Mouse (Mus musculus): ENCODE data around the gene Prrc2c. TPM values are rescaled to one million over a fixed set of nuclear protein-coding genes. Genes with fewer than 3 reads are reported as not detected.

Prrc2c gene
- polyA plus RNA-seq, 1 experiment from 2014 or later = 156 TPM

DNA sequence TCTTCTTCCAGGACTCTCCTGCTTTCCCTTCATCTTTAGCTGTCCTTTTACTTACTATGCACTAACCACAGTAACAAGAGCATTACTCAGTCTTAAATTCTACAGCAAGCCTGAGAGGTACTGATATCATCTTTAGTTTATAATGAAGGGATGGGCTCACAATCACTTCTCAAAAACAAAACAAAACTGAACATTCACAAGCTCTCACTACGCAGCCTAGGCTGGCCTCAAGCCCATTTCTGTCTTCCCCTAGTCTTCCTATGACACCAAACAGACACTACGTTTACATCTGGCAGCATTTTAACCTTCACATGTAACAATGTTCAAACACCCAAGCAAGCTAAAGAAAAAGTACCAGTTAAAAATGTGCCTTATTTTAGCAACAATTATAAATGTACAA is 1.9 kb downstream of the Prrc2c start:
- Histone ChIP-seq H3K4me1 (peaks cover 27% of the 10 kb centered on the region), H3K4me3 (peak overlapping the region; percentile 97), H3K9me3 (no peaks in the 10 kb centered on the region), H3K27me3 (replicated peaks; ENCODE audit: low read depth, poor library complexity, severe bottlenecking) (no peaks in the 10 kb centered on the region), H3K36me3 (replicated peaks) (peaks cover 22% of the 10 kb centered on the region), H3K27ac (replicated peaks) (no peak overlapping the region)
- no peak for DNase-seq (ENCODE audit: low spot score)
- WGBS = 60% methylated on average over 2 of the region's 2 CpGs

DNA sequence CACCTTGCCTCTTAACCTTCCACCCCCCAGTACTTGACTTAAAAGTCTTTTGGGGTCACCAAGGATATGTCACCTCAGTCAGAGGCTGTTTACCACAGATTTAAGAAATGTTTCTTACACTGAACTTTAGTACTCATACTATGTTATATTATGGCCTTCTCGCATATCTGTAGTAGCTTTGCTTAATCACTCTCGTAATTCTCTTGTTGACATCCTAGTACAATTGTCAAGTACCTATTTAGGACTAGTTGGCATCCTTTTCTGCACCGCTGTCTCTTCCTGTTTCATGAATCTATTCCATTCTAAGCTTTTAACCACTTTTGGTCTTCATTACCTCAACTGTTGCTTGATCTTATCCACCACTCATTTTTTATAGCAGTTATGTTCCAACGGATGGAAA is 5.3 kb downstream of the Prrc2c start:
- no peak overlapping the region for H3K27ac ChIP-seq (replicated peaks)
- DNase-seq (ENCODE audit: low spot score) = no peak
- peaks cover 26% of the 10 kb centered on the region for H3K36me3 ChIP-seq (replicated peaks)
- 92% methylated on average over 4 of the region's 4 CpGs for WGBS
- no peaks in the 10 kb centered on the region for H3K9me3 ChIP-seq
- no peaks in the 10 kb centered on the region for H3K27me3 ChIP-seq (replicated peaks; ENCODE audit: low read depth, poor library complexity, severe bottlenecking)
- H3K4me1 ChIP-seq = peaks cover 25% of the 10 kb centered on the region
- H3K4me3 ChIP-seq = no peak overlapping the region

DNA sequence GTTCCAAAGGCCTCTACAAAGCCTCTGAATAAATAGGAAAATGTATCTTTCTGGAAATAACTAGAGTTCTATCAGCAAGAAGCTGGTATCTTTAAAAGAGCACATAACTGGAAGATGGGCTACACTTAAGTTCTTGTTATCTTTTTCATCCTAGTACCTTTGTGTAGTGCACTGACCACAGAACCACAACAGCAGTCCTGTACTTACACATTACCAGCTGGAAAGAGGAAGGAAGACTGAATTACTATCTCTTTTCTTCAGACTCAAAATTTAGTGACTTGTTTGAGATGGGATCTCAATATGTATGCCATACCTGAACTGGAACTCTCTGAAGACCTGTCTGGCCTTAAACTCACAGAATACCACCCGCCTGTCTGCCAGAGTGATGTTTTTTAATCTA is 6.1 kb downstream of the Prrc2c start:
- Histone ChIP-seq H3K36me3 (replicated peaks) (peaks cover 26% of the 10 kb centered on the region), H3K27ac (replicated peaks) (no peak overlapping the region), H3K9me3 (no peaks in the 10 kb centered on the region), H3K27me3 (replicated peaks; ENCODE audit: low read depth, poor library complexity, severe bottlenecking) (no peaks in the 10 kb centered on the region), H3K4me3 (no peak overlapping the region), H3K4me1 (peaks cover 26% of the 10 kb centered on the region)
- WGBS = 90% methylated on average over 1 of the region's 1 CpGs
- DNase-seq (ENCODE audit: low spot score) = no peak

DNA sequence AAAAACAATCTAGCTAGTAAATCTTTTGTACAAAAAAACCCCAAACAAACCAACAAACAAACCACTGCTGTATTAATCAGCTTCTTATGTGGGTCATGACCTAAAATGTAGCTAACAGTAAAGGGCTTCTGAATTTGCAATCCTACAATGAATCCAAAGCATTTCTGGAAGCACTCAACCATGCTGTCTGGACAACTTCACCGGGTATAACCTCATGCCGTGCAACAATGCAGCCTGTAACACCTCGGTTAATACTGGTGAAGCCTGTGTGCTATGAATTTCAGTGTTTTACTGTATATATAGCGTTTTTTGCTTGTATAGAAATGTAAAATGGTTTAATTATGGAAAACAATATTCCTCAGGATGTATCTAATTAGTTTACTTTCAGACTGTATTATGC is 8.3 kb downstream of the Prrc2c start:
- 78% methylated on average over 4 of the region's 4 CpGs for WGBS
- no peak overlapping the region for H3K27ac ChIP-seq (replicated peaks)
- no peaks in the 10 kb centered on the region for H3K9me3 ChIP-seq
- peaks cover 26% of the 10 kb centered on the region for H3K36me3 ChIP-seq (replicated peaks)
- no peak overlapping the region for H3K4me3 ChIP-seq
- H3K4me1 ChIP-seq = peaks cover 8% of the 10 kb centered on the region
- DNase-seq (ENCODE audit: low spot score) = no peak
- no peaks in the 10 kb centered on the region for H3K27me3 ChIP-seq (replicated peaks; ENCODE audit: low read depth, poor library complexity, severe bottlenecking)

DNA sequence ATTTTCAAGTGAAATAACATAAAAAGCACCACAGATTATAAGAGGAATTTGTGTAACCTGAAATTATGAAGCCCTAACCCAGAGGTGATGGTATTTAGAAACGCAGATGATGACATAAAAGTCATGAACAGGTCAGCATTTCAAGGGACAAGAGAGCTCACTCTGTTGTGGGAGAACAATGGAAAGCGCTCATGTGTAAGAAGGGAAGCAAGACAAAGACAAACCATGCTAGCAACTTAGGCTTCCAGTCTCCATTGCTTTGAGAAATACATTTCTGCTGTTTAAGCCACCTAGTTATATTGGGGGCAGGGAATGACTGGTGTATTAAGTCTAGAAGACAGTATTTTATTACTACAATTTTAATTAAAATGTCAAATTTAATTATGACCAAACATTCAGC is 10.9 kb downstream of the Prrc2c start:
- Histone ChIP-seq H3K9me3 (no peaks in the 10 kb centered on the region), H3K4me3 (no peak overlapping the region), H3K4me1 (0 out of 2 replicates have a peak, but pooled peaks cover 2% of the 10 kb centered on the region), H3K36me3 (replicated peaks) (peaks cover 24% of the 10 kb centered on the region), H3K27me3 (replicated peaks; ENCODE audit: low read depth, poor library complexity, severe bottlenecking) (no peaks in the 10 kb centered on the region), H3K27ac (replicated peaks) (no peak overlapping the region)
- DNase-seq (ENCODE audit: low spot score) = no peak
- WGBS = 72% methylated on average over 2 of the region's 2 CpGs

DNA sequence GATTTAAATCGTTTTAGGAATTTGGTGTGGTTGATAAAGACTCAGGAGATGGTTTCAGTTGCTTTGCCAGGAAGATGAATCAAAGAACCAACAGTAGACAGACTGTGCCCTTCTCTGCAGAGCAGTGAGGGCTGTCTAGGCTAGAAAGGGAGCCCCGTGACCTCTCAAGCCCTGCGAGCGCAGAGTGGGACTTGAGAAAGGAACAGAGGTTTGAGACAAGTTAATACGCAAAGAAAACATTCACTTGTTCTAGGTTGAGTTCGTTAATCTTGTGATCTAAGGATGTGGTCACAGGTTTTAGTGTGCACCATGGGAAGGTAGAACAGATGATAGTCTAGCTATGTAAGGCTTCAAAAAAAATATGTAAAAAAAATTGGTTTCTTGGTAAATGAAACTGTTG is 12.4 kb downstream of the Prrc2c start:
- Histone ChIP-seq H3K27me3 (replicated peaks; ENCODE audit: low read depth, poor library complexity, severe bottlenecking) (no peaks in the 10 kb centered on the region), H3K9me3 (no peaks in the 10 kb centered on the region), H3K4me1 (0 out of 2 replicates have a peak, but pooled peaks cover 2% of the 10 kb centered on the region), H3K36me3 (replicated peaks) (peaks cover 39% of the 10 kb centered on the region), H3K27ac (replicated peaks) (no peak overlapping the region), H3K4me3 (no peak overlapping the region)
- 89% methylated on average over 6 of the region's 6 CpGs for WGBS
- DNase-seq (ENCODE audit: low spot score) = no peak

DNA sequence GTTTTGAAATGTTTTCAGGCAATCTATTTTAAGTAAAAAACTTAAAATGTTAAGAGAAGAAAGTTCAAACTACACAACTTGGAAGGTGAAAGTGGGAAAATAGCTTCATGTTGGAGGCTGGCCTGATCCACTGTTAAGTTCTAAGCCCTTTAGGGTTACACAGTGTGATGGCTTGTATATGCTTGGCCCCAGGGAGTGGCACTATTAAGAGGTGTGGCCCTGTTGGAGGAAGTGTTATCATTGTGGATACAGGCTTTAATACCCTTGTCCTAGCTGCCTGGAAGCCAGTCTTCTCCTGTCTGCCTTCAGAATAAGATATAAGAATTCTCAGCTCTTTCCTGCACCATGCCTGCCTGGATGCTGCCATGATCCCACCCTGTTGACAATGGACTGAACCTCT is 16.7 kb downstream of the Prrc2c start:
- DNase-seq (ENCODE audit: low spot score) = no peak
- Histone ChIP-seq H3K27me3 (replicated peaks; ENCODE audit: low read depth, poor library complexity, severe bottlenecking) (no peaks in the 10 kb centered on the region), H3K4me1 (no peaks in the 10 kb centered on the region), H3K4me3 (no peak overlapping the region), H3K9me3 (no peaks in the 10 kb centered on the region), H3K36me3 (replicated peaks) (peaks cover 79% of the 10 kb centered on the region), H3K27ac (replicated peaks) (no peak overlapping the region)

DNA sequence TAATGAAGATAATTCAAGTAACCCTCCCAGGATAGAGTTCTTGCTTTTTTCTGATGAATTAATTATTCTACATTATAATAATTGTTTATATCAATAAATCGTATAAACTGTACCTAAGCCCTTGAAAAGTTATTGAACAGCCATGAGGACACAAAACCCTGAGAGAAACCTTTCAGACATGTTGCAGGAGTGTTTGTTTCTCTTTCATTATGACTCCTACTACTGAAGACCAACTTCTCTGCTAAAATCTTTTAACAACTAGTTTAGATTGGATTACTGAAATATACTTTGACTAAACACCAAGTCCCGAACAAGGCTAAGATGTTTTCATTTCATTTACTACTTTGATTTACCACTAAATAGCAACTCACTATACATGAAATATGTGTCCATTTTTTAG is 19.7 kb downstream of the Prrc2c start:
- no peaks in the 10 kb centered on the region for H3K27me3 ChIP-seq (replicated peaks; ENCODE audit: low read depth, poor library complexity, severe bottlenecking)
- 93% methylated on average over 2 of the region's 2 CpGs for WGBS
- H3K27ac ChIP-seq (replicated peaks) = no peak overlapping the region
- no peaks in the 10 kb centered on the region for H3K4me1 ChIP-seq
- DNase-seq (ENCODE audit: low spot score) = no peak
- H3K9me3 ChIP-seq = no peaks in the 10 kb centered on the region
- no peak overlapping the region for H3K4me3 ChIP-seq
- peaks cover 95% of the 10 kb centered on the region for H3K36me3 ChIP-seq (replicated peaks)

DNA sequence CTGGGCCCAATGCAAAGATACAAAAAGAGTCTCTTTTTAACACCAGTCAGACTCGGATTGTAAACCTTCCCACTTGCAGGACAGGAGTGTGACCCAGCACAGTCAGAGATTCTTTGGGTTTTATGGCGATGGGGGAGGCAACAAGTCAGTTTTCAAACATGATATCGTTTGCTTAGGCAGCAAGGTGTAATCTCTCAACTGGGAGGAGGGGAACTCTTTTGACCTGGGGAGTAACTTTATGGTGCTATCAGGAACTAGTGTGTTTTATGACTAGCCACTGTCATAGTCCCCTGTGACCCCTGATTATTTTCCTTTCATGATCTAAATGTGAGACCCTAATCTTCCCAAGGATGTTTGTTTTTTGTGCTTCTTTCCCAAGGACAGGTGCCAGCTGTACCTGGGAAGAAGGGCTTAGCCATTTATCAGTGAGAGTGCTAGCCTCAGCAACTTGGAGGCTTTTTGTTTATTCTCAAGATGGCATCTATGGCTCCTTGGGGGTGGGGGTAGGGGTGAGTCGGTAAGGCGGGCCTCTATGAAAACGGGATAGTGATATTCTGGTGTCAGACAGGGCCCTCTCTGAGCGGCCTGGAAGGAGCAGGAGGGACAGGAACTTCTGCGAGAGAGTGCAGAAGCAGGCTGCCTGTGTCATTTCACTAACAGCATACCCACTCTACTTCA is 39.8 kb downstream of the Prrc2c start:
- H3K36me3 ChIP-seq (replicated peaks) = peaks cover 97% of the 10 kb centered on the region
- H3K4me1 ChIP-seq = no peaks in the 10 kb centered on the region
- DNase-seq (ENCODE audit: low spot score) = no peak
- no peak overlapping the region for H3K4me3 ChIP-seq
- WGBS = 83% methylated on average over 8 of the region's 8 CpGs
- H3K27me3 ChIP-seq (replicated peaks; ENCODE audit: low read depth, poor library complexity, severe bottlenecking) = no peaks in the 10 kb centered on the region
- no peaks in the 10 kb centered on the region for H3K9me3 ChIP-seq
- no peak overlapping the region for H3K27ac ChIP-seq (replicated peaks)

DNA sequence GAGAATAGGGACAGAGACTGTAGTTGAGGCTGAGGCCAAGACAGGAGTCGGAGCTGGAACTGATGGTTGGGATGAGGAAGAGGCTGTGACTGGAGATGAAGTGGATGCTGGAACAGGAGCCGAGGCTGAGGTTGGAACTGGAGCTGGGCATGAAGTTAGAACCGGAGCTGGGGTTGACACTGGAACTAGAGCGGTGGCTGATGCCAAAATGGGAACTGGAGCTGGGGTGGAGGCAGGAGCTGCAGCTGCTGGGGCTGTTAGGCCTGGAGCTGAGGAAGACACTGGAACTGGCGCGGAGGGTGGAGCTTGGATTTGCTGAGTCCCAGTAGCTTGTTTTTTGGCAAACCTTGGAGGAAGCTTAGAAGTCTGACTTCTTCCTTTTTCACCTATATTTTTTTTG is 42.5 kb downstream of the Prrc2c start:
- 95% methylated on average over 6 of the region's 6 CpGs for WGBS
- no peaks in the 10 kb centered on the region for H3K9me3 ChIP-seq
- H3K27ac ChIP-seq (replicated peaks) = no peak overlapping the region
- H3K36me3 ChIP-seq (replicated peaks) = peaks cover 98% of the 10 kb centered on the region
- H3K27me3 ChIP-seq (replicated peaks; ENCODE audit: low read depth, poor library complexity, severe bottlenecking) = no peaks in the 10 kb centered on the region
- no peak overlapping the region for H3K4me3 ChIP-seq
- DNase-seq (ENCODE audit: low spot score) = no peak
- no peaks in the 10 kb centered on the region for H3K4me1 ChIP-seq

DNA sequence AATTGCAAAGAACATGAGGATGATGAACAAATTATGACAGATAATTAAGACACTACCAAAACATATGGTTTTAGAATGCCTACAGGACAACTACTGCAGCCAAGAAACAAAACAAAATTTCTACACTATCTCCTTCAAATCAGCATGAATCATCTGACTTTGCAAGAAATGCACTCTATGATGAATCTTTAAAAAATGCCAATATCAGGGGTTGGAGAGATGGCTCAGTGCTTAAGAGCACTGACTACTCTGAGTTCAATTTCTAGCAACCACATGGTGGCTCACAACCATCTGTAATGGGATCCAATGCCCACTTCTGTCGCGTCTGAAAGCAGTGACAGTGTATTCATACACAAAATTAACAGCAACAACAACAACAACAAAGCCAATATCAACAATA is 46.6 kb downstream of the Prrc2c start:
- Histone ChIP-seq H3K4me1 (no peaks in the 10 kb centered on the region), H3K4me3 (no peak overlapping the region)

DNA sequence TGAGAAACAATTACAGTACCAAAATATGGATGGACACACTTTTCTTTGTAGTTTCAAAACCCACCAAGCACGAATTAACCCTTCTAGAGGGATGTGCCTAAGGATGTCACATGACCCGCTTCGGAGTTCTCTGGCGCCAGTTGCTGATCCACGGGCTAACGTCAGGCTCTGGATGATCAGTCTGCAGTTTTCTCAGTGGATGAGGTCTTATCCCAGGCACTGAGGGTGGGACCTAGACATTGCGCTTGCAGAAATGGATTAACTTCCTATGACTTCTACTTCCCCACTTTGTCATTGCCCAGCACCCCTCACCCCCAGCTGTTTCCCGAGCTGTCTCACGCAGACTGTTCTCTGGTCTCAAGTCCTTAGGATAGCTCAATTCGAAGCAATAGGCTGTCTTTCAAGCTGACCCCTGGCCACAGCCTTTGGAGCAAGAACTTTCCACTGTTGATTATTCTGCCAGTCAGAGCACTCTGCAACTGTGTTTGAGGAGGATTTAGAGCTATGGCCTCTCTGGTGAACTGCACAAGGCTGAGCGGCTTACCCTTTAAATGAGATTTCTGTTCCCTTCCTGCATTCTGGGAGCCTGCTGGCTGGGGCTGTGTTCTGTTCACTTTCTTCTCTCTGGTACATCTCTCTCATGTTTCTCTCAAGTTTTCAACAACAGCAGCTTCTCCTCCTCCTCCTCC is 74.7 kb downstream of the Prrc2c start:
- H3K27ac ChIP-seq (replicated peaks) = peak overlapping the region; percentile 61
- peaks cover 16% of the 10 kb centered on the region for H3K36me3 ChIP-seq (replicated peaks)
- DNase-seq (ENCODE audit: low spot score) = no peak
- no peaks in the 10 kb centered on the region for H3K9me3 ChIP-seq
- peaks cover 9% of the 10 kb centered on the region; the same call in 1 of the 2 replicates for H3K4me1 ChIP-seq
- no peaks in the 10 kb centered on the region for H3K27me3 ChIP-seq (replicated peaks; ENCODE audit: low read depth, poor library complexity, severe bottlenecking)
- H3K4me3 ChIP-seq = peak overlapping the region; percentile 54
- WGBS = 5% methylated on average over 11 of the region's 11 CpGs

More for the DNA sequence above, 46.6 kb downstream of the Prrc2c start:
- Histone ChIP-seq H3K9me3 (no peaks in the 10 kb centered on the region), H3K36me3 (replicated peaks) (peaks cover 99% of the 10 kb centered on the region), H3K27me3 (replicated peaks; ENCODE audit: low read depth, poor library complexity, severe bottlenecking) (no peaks in the 10 kb centered on the region), H3K27ac (replicated peaks) (no peak overlapping the region)
- 89% methylated on average over 2 of the region's 2 CpGs for WGBS
- DNase-seq (ENCODE audit: low spot score) = no peak

DNA sequence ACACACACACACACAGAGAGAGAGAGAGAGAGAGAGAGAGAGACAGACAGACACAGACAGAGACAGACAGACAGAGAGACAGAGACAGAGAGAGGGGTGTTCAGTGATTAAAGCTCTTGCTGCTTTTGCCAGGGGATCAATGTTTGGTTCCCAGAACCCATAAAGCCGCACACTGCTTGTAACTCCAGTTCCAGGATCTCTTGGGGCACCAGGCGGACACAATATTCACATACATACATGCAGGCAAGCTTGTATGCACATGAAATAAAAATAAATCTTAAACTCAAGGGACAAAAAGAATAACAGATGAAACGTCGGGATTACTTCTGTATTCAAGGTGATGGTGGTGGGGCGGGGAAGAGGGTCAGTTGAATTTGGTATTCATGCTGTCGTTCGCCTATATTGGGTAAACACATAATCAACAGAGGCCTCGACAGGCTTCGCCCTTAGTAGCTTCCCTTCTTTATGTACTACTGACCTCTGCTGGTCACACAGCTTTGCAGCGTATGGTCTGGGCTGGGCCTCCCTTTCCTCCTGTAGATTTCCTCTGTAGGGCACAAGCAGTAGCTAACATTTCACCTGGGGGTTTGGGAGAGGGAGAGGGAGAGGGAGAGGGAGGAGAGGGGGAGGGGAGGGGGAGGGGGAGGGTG is 75.4 kb downstream of the Prrc2c start:
- Histone ChIP-seq H3K36me3 (replicated peaks) (peaks cover 9% of the 10 kb centered on the region), H3K4me3 (peak overlapping the region; percentile 54), H3K27ac (replicated peaks) (peak overlapping the region; percentile 61; the same call in 1 of the 2 replicates), H3K9me3 (no peaks in the 10 kb centered on the region), H3K4me1 (peaks cover 9% of the 10 kb centered on the region; the same call in 1 of the 2 replicates), H3K27me3 (replicated peaks; ENCODE audit: low read depth, poor library complexity, severe bottlenecking) (no peaks in the 10 kb centered on the region)
- DNase-seq (ENCODE audit: low spot score) = peak; percentile 83
- WGBS = 16% methylated on average over 10 of the region's 10 CpGs
